Mouse (Mus musculus) adrenal gland, adult 2 months (tissue): ENCODE results near the gene H1fx. TPM values are rescaled to one million over a fixed set of nuclear protein-coding genes. Genes with fewer than 3 reads are reported as not detected.
"Not testable (repeated sequence)": the region's sequence is repeated elsewhere in the genome, so short reads cannot be mapped to it uniquely, and the experiment has no call there.

Source experiments
- DNase-seq: peaks from one replicate; pipeline ENCODE4 v3.0.0; 2021
- long read RNA-seq: library from polyadenylated mRNA; stranded (forward); transcript quantifications from one replicate; pipeline ENCODE4 v2.0.0, GENCODE M21; 2021
- polyA plus RNA-seq: library from polyadenylated mRNA; depleted of rRNA; stranded (reverse); fragments of >200 nt; gene quantifications from 2 replicates; pipeline ENCODE4 v1.2.3, GENCODE M21; 2012; rRNA removed
- total RNA-seq, 2 experiments: library from RNA; stranded (reverse); gene quantifications; 2 replicates each; pipeline ENCODE4 v1.2.3; 2021

H1fx gene
- total RNA-seq, result 1 to 10 TPM; 7.4 to 9.5 TPM
- 17.1 and 22.1 TPM in 2 replicates for polyA plus RNA-seq
- long read RNA-seq, partial matches to known transcripts, result 0 of 3 reads
- long read RNA-seq, other reads (novel, unspliced or antisense), result 0 of 3 reads

DNA sequence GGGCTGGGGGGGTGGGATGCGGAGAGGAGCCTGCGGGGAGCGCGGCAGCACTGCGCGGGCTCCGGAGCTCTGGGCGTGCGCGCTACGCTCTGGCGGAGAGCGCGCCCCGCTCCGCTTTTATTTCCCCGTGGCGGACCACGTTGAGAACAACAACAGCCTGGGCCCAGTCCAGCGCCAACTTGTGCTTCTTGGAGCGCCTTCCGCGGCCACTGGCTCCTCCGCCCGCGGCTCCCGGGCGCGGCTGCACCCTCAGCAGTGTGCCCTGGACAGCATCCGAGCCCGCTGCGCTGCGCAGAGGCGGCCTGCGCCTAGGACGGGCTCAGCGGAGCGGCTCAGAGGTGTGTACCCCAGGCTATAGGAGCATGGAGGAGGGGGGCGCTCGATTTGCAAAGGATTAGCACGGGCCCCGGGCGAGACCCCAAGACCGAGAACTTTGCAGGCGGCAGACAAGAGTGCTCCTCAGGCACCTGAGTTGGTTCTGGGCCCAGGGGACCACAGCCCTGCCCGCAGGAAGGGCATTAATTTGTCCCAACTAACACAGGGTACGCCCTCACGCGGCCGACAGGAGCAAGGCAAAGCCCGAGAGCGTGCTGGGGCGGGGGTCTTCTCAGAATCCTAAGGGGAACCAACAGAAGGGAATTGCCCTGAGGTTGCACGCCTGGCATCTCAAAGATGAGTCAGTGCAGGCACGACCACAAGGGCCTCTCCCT is at the start of gene H1fx:
Gene H1fx (minus strand): TSS at position 91 of the 710 bp plus-strand sequence.
- DNase-seq, result peak; percentile 76

DNA sequence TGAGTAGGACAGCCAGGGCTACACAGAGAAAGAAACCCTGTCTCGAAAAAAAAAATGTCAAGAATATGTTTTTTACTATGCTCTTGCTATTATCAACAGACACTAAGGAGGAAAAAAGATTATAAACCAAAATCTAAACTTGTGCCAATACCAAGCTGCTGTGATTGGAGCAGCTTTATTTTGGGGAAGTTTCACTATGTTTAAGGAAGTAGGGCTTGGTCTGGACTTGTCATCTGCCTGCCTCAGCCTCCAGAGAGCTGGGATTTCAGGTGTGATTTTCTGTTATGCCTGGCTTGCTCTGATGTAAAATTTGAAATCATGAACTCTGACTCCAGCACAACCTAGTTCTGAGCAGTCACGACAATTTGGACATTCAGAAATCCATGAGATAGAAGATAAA is 49.0 kb upstream of the H1fx start:
- DNase-seq, result no peak

DNA sequence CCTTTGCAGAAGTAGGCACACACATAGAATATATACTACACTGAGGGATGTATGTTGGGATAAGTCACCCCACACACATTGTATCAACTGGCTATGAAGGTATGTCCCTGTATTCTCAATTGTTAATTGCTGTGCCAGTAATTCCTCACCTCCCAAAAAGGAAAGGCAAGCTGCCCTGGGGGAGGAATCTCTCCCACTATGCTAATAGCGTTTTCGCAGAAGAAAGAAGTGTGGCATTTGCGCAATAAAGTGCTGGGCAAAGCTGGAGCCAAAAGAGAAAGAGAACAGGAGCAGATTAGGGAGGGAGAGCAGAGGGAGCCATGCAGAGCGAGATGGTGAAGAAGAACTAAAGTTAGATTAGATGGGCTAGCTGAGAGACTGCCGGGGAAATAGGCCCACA is 46.0 kb upstream of the H1fx start:
- no peak for DNase-seq

DNA sequence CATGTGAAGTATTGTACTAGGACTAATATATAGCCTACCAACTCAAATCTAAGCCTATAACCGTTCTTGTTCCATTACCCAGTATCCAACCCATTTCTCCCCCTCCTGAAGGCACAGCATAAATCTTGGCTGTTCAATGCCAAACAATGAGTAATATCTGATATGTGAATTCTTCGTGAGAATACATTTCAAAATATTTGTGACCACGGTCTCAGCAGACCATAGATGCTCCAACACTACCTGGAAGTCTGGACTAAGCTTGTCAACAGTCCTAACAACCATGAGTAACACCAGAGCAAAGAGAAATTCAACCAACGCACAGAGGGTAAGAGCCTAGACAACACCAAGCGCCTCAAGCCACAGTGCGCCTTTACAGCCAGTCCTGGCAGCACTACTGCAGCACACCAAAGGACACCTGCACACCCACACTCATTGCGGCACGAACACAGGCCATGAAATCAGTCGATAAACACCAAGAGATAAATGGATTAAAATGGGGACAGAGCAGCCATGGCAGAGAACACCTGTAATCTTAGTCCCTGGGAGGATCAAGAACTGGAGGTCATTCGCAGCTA is 42.0 kb upstream of the H1fx start:
- DNase-seq, result peak; percentile 48

DNA sequence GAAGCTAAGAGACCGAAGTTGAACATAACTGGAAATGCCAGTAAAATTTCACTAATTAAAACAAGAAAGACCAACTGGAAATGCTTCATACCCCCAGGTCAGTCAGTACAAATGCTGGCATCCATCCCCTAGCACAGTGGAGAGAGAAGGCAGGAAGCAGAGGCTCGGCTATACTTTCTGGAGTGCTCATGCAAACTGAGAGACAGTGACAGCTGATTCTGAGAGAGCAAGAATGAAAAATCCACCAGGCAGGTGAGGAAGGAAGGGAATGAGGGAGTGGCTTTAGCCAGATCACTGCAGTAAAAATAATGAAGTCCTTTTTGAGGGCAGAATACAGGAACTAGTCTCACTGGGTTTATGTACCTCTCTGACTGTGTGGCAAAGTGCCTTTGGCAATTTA is 37.7 kb upstream of the H1fx start:
- DNase-seq, result no peak

GRCm38 (mm10) chr6:88017821-88018220 is 36.4 kb upstream of the H1fx start:
- no peak for DNase-seq

GRCm38 (mm10) chr6:88015797-88016196 is 34.4 kb upstream of the H1fx start:
- no peak for DNase-seq

GRCm38 (mm10) chr6:88013456-88013855 is 32.0 kb upstream of the H1fx start:
- no peak for DNase-seq

DNA sequence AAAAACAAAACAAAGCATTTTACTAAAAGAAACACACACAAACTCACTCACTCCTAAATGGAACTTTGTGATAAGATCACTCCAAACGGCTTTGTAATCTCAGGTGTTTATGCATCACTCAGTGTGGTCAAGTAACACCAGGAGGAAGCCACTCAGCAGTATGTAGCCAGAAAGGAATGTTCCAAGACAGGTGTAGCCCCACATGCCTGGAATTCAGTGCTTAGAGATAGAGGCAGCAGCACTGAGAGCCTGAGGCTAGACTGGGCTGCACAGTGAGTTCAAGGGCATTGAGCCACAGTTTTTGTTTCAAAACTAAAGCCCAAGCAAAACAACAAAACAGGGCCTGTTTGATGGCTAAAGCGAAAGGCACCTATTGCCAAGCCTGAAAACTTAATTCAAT is 31.2 kb upstream of the H1fx start:
- no peak for DNase-seq

- DNase-seq, result not testable (repeated sequence)
Observed at GRCm38 (mm10) chr6:88011106-88011505, 29.7 kb upstream of the H1fx start.

DNA sequence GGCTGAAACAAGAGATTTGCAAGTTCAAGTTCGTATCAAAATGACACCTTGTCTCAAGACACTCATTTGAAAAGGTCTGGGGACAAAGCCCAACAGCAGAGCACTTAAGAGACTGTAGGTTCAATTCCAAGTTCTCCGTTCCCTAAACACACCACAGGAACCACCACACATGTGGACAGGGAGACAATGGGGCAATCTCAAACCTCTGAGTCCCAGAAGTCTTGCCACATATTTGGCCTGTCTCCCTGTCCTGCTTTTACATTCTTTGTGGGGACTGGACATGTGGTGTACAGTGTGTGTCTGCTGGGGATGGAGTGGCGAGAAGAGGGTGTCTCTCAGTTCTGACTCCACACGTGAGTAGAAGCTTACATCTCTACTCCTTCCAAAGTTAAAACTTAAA is 27.8 kb upstream of the H1fx start:
- DNase-seq, result no peak

- DNase-seq, result not testable (repeated sequence)
Observed at GRCm38 (mm10) chr6:88004773-88005172, 23.3 kb upstream of the H1fx start.

GRCm38 (mm10) chr6:88003439-88003838 is 22.0 kb upstream of the H1fx start:
- no peak for DNase-seq

GRCm38 (mm10) chr6:87998358-87998757 is 16.9 kb upstream of the H1fx start:
- DNase-seq, result no peak

DNA sequence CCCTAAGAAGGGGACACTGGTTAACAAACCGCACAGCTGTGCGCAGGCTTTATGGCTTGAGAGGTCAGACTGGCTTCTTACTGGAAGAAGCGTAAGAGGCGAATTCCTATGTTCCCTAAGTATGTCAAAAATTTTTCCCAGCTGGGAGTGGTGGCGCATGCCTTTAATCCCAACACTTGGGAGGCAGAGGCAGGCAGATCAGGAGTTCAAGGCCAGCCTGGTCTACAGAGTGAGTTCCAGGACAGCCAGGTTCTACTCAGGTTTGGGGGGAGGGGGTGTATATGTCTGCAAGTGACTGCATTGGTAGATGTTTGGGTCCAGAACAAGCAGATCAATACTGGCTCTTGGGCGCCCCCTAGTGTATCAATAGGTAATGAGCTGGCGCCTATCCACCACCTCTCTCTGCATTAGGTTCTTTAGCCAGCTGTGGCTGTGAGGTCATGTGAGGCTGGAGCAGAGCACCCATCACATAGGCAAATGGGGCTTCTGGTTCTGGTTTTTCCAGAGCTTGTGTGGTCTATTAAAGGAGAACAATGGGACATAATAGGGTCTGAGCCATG is 16.3 kb upstream of the H1fx start:
- DNase-seq, result peak; percentile 84

- no peak for DNase-seq
Observed at GRCm38 (mm10) chr6:87996606-87997005, 15.2 kb upstream of the H1fx start.

GRCm38 (mm10) chr6:87995519-87995918 is 14.1 kb upstream of the H1fx start:
- DNase-seq, result no peak

GRCm38 (mm10) chr6:87993790-87994571 is 12.5 kb upstream of the H1fx start:
- DNase-seq, result no peak

DNA sequence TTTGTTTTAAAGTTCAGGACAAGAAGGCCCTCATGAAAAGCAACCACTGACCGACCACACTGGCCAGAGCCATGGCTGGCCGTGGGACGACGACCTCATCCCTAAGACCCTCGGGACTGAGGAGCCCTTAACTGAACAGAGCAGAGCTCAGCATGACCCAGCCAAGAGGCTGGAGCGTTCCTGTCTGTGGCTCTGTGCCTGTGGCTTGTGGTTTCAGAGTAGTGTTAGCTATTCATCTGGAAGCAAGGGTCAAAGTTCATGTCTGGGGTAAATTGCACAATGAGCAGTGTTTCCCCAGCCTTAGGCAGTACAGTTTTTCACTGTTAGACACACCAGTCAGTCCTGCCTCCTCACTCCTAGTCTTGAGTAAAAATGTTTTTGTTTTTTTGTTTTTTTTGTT is 11.3 kb upstream of the H1fx start:
- DNase-seq, result peak; percentile 70

GRCm38 (mm10) chr6:87991886-87992285 is 10.4 kb upstream of the H1fx start:
- no peak for DNase-seq

- no peak for DNase-seq
Observed at GRCm38 (mm10) chr6:87991216-87991615, 9.8 kb upstream of the H1fx start.

GRCm38 (mm10) chr6:87982506-87982905 is 1.1 kb upstream of the H1fx start:
- DNase-seq, result no peak

GRCm38 (mm10) chr6:87981030-87981485 is 379 bp downstream of the H1fx start:
- peak; percentile 50 for DNase-seq
